8 mouse cellular contexts compared by ENCODE assay signal in genomic region chr11:75190905-75191441, GRCm38 (mm10). TPM values are rescaled to one million over a fixed set of nuclear protein-coding genes. Genes with fewer than 3 reads are reported as not detected.
DNase-seq lines count a peak whose midpoint lies in the region; ATAC-seq and TF ChIP-seq lines count a peak whose summit lies in the region.

Gene Dph1, minus strand, starts transcription at chr11:75191241.

- peaks cover 40% of the 10 kb centered on the region for H3K4me1 ChIP-seq in forebrain, embryonic 16.5 days (replicated peaks; ENCODE audit: control insufficient read depth, insufficient read depth, low read length)
- H3K4me1 ChIP-seq in neural tube, embryonic 14.5 days (ENCODE audit: control insufficient read depth, insufficient read depth, low read length) = peaks cover 23% of the 10 kb centered on the region

- no peaks in the 10 kb centered on the region for H3K9me3 ChIP-seq in forebrain, embryonic 16.5 days (ENCODE audit: control insufficient read depth, low read length)
- H3K9me3 ChIP-seq in neural tube, embryonic 14.5 days (ENCODE audit: control insufficient read depth, low read length) = no peaks in the 10 kb centered on the region

- no peak for ATAC-seq in forebrain, embryonic 16.5 days
- ATAC-seq in neural tube, embryonic 14.5 days (ENCODE audit: low read depth) = no peak

- peak within 1 kb of the TSS; percentile 89 for H3K4me2 ChIP-seq in forebrain, embryonic 16.5 days (ENCODE audit: low read length)
- H3K4me2 ChIP-seq in neural tube, embryonic 14.5 days (ENCODE audit: low read depth, low read length) = peak within 1 kb of the TSS; percentile 92

- peak within 1 kb of the TSS; percentile 85 for H3K4me3 ChIP-seq in layer of hippocampus, adult 2 months
- H3K4me3 ChIP-seq in forebrain, embryonic 16.5 days (replicated peaks; ENCODE audit: low read length) = peak within 1 kb of the TSS; percentile 90
- peak within 1 kb of the TSS; percentile 79 for H3K4me3 ChIP-seq in neural tube, embryonic 14.5 days (ENCODE audit: low read depth, low read length)

- TF ChIP-seq CTCF in layer of hippocampus, adult 2 months (conservative IDR thresholded peaks at IDR 0.05) = no peak

- H3K27ac ChIP-seq in layer of hippocampus, adult 2 months = peak within 1 kb of the TSS; percentile 96
- no peak within 1 kb of the TSS for H3K27ac ChIP-seq in forebrain, embryonic 16.5 days (ENCODE audit: low read length)
- H3K27ac ChIP-seq in neural tube, embryonic 14.5 days (ENCODE audit: low read depth, low read length) = 0 out of 2 replicates have a peak within 1 kb of the TSS, but pooled peaks have one; percentile 5

- WGBS in forebrain, embryonic 16.5 days = 46% methylated on average over 5 of the region's 5 CpGs
- WGBS in neural tube, embryonic 14.5 days = 53% methylated on average over 5 of the region's 5 CpGs

- H3K27me3 ChIP-seq in forebrain, embryonic 16.5 days (replicated peaks; ENCODE audit: control insufficient read depth, insufficient read depth, low read length) = peaks cover 34% of the 10 kb centered on the region
- peaks cover 22% of the 10 kb centered on the region for H3K27me3 ChIP-seq in neural tube, embryonic 14.5 days (ENCODE audit: control insufficient read depth, insufficient read depth, low read length)

- H3K36me3 ChIP-seq in forebrain, embryonic 16.5 days (ENCODE audit: control insufficient read depth, insufficient read depth) = no peaks in the 10 kb centered on the region
- no peaks in the 10 kb centered on the region for H3K36me3 ChIP-seq in neural tube, embryonic 14.5 days (ENCODE audit: control insufficient read depth, insufficient read depth, low read length)

- DNase-seq in layer of hippocampus, adult 2 months (ENCODE audit: low spot score in 2 of 2) = peak in 1 of 2 experiments; percentile 9
- DNase-seq in layer of hippocampus, adult 11-12 months (ENCODE audit: low spot score) = no peak
- no peak for DNase-seq in adrenal gland, postnatal 10 days
- no peak for DNase-seq in left cerebral cortex, postnatal 14 days (ENCODE audit: low spot score in 2 of 2)
- DNase-seq in spleen, postnatal 36 days (ENCODE audit: low spot score in 2 of 2) = no peak
- no peak for DNase-seq in kidney, adult 9 months

- intact Hi-C loops in left cerebral cortex, postnatal 14 days (cut with DNase I) = loop anchor here (5.0 kb wide), 1 partner anchor 41 kb away; no protein-coding TSS in a partner anchor

- peak within 1 kb of the TSS; percentile 76 for H3K9ac ChIP-seq in forebrain, embryonic 16.5 days (replicated peaks; ENCODE audit: low read depth, low read length)
- H3K9ac ChIP-seq in neural tube, embryonic 14.5 days (replicated peaks; ENCODE audit: low read depth, low read length) = peak within 1 kb of the TSS; percentile 64

RNA-seq across cellular contexts. Expression of gene Dph1, which starts in this region (rescaled TPM):
- total RNA-seq in layer of hippocampus, adult 2 months (2021) = 10 to 100 TPM; 30.7 to 31.4 TPM
- 10 to 100 TPM; 23.1 to 24.2 TPM for total RNA-seq in adrenal gland, postnatal 10 days (2021)
- 15.4 and 16.1 TPM in 2 replicates for polyA plus RNA-seq in forebrain, embryonic 16.5 days (2015; fragmentation: Nextera tagmentation; extraction: Ambion mirVana)
- total RNA-seq in left cerebral cortex, postnatal 14 days (2021) = 10 to 100 TPM; 22.0 to 23.7 TPM
- 11.4 and 15.6 TPM in 2 replicates for polyA plus RNA-seq in neural tube, embryonic 14.5 days (2014; fragmentation: Nextera tagmentation; extraction: Ambion mirVana)
